Mouse (Mus musculus) testis, postnatal 14 days (tissue): ENCODE results near the gene Olfr286.
A peak's percentile ranks its signal among the peaks of the same experiment; 100 is the strongest.

Experiments
- DNase-seq: peaks from one replicate; pipeline ENCODE4 v3.0.0; 2021; ENCODE audit warnings: low spot score

The Olfr286 gene

GRCm38 (mm10) chr15:98234350-98234749, at the start of gene Olfr286:
Gene Olfr286, minus strand, starts transcription at chr15:98234450.
- DNase-seq: no peak

- no peak for DNase-seq
Observed at GRCm38 (mm10) chr15:98257776-98258175, 23.5 kb upstream of the Olfr286 start.

- no peak for DNase-seq
Observed at GRCm38 (mm10) chr15:98257193-98257592, 22.9 kb upstream of the Olfr286 start, which contains the start of gene H1fnt. Gene H1fnt, minus strand, starts transcription at chr15:98257293.

- no peak for DNase-seq
Observed at GRCm38 (mm10) chr15:98256271-98256670, 22.0 kb upstream of the Olfr286 start.

GRCm38 (mm10) chr15:98235442-98235841, 1.2 kb upstream of the Olfr286 start:
- DNase-seq: no peak

GRCm38 (mm10) chr15:98226096-98226495, 8.2 kb downstream of the Olfr286 start:
- DNase-seq: no peak

GRCm38 (mm10) chr15:98225610-98226009, 8.6 kb downstream of the Olfr286 start:
- no peak for DNase-seq

GRCm38 (mm10) chr15:98222377-98222776, 11.9 kb downstream of the Olfr286 start:
- no peak for DNase-seq

GRCm38 (mm10) chr15:98220877-98221276, 13.4 kb downstream of the Olfr286 start, which contains the start of the genes Gm44579 and Olfr287:
Gene Gm44579, minus strand, starts transcription at chr15:98220977.
Gene Olfr287, minus strand, starts transcription at chr15:98221056.
- DNase-seq: no peak

- DNase-seq: no peak
Observed at GRCm38 (mm10) chr15:98214130-98214529, 20.1 kb downstream of the Olfr286 start.

GRCm38 (mm10) chr15:98213336-98213870, 20.8 kb downstream of the Olfr286 start:
- DNase-seq: no peak

GRCm38 (mm10) chr15:98209676-98210075, 24.6 kb downstream of the Olfr286 start:
- no peak for DNase-seq

GRCm38 (mm10) chr15:98195442-98195841, 38.8 kb downstream of the Olfr286 start, which contains the start of gene Olfr288:
Gene Olfr288, minus strand, starts transcription at chr15:98195542.
- no peak for DNase-seq

GRCm38 (mm10) chr15:98184456-98184855, 49.8 kb downstream of the Olfr286 start:
- no peak for DNase-seq

GRCm38 (mm10) chr15:98181856-98182570, 52.2 kb downstream of the Olfr286 start:
- no peak for DNase-seq

- peak; percentile 91 for DNase-seq
Observed at GRCm38 (mm10) chr15:98181132-98181711, 53.0 kb downstream of the Olfr286 start.

GRCm38 (mm10) chr15:98180567-98181131, 53.6 kb downstream of the Olfr286 start:
- DNase-seq: no peak

- no peak for DNase-seq
Observed at GRCm38 (mm10) chr15:98177320-98177719, 56.9 kb downstream of the Olfr286 start.
